Mouse (Mus musculus) embryonic facial prominence, embryonic 14.5 days (tissue): ENCODE data around the gene Agt. TPM values are rescaled to one million over a fixed set of nuclear protein-coding genes. Genes with fewer than 3 reads are reported as not detected.
A peak's percentile ranks its signal among the peaks of the same experiment; 100 is the strongest.

Experiments
- ATAC-seq: fragments of 200-750 bp; cut with Nextera tagmentation; 2 replicates; pipeline ENCODE4 v1.8.0; 2017; ENCODE audit warnings: low read depth, moderate number of reproducible peaks, moderate TSS enrichment
- DNase-seq: peaks from one replicate; pipeline ENCODE4 v3.0.0-alpha.2; 2015; ENCODE audit warnings: low spot score
- H3K27ac ChIP-seq: fragments of 300-500 bp; sonication (generic); replicated peaks from 2 replicates; pipeline ENCODE4 v1.5.1; 2014; ENCODE audit warnings: low read depth, mild to moderate bottlenecking, low read length, moderate library complexity
- H3K27me3 ChIP-seq: fragments of 300-500 bp; sonication (generic); replicated peaks from 2 replicates; pipeline ENCODE4 v1.6.1; 2014; ENCODE audit warnings: low read length; ENCODE audit not compliant: control insufficient read depth, insufficient read depth
- H3K36me3 ChIP-seq: fragments of 300-500 bp; sonication (generic); 2 replicates; pipeline ENCODE4 v1.6.1; 2014; ENCODE audit warnings: low read length, mixed read lengths; ENCODE audit not compliant: control insufficient read depth, insufficient read depth
- H3K4me1 ChIP-seq: fragments of 300-500 bp; sonication (generic); 2 replicates; pipeline ENCODE4 v1.6.1; 2014; ENCODE audit warnings: antibody characterized with exemption, low read length; ENCODE audit not compliant: control insufficient read depth, insufficient read depth
- H3K4me2 ChIP-seq: fragments of 300-500 bp; sonication (generic); 2 replicates; pipeline ENCODE4 v1.6.1; 2014; ENCODE audit warnings: low read depth, mild to moderate bottlenecking, low read length, moderate library complexity, mixed read lengths
- H3K4me3 ChIP-seq: fragments of 300-500 bp; sonication (generic); 2 replicates; pipeline ENCODE4 v1.5.1; 2014; ENCODE audit warnings: low read depth, mild to moderate bottlenecking, low read length
- H3K9ac ChIP-seq: fragments of 300-500 bp; sonication (generic); 2 replicates; pipeline ENCODE4 v1.6.1; 2014; ENCODE audit warnings: low read depth, mild to moderate bottlenecking, low read length, moderate library complexity, mixed read lengths
- H3K9me3 ChIP-seq: fragments of 300-500 bp; sonication (generic); 2 replicates; pipeline ENCODE4 v1.6.1; 2016; ENCODE audit warnings: low read length; ENCODE audit not compliant: control insufficient read depth
- WGBS: fragments of 180-500 bp; shearing (Covaris S2); extraction: QIAGEN DNeasy Blood & Tissue Kit; methylation state at CpG from one replicate; pipeline ENCODE4 v1.1.7; 2014; 5-methylcytosine and 5-hydroxymethylcytosine counted together
- polyA plus RNA-seq: library from polyadenylated mRNA; unstranded; fragments of >200 nt; fragmentation: Nextera tagmentation; extraction: Ambion mirVana; gene quantifications from 2 replicates; pipeline ENCODE4 v1.2.1, GENCODE M21; 2014

Gene Agt
- polyA plus RNA-seq, 1 experiment from 2014 or later: 3.3 TPM

DNA sequence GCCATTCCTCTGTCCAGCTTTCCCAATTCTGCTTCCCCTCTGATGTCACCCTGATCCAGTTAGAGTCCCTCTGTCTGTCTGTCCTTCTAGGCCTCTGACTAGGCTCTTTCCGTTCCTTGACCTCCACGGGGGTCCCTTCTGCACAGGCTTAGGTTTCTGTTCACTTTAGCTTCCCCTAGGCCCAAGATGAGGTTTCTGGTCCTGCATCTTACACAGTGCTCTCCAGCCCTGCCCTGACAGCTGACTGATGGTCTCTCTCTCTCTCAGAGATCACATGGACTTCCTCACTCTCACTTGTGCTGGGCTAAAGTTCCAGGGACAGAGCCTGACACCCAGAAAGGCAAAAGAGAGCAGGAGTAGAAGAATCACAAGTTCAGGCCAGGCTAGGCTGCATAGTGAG is 17.1 kb upstream of the Agt start:
- Histone ChIP-seq H3K36me3 (no peaks in the 10 kb centered on the region), H3K9ac (no peak overlapping the region), H3K4me3 (no peak overlapping the region), H3K27ac (no peak overlapping the region), H3K9me3 (no peaks in the 10 kb centered on the region), H3K4me1 (no peaks in the 10 kb centered on the region; the same call in 1 of the 2 replicates), H3K4me2 (no peak overlapping the region), H3K27me3 (no peaks in the 10 kb centered on the region)
- ATAC-seq (no peak), DNase-seq (no peak)
- 74% methylated on average over 2 of the region's 2 CpGs for WGBS

- no peak for DNase-seq
- no peaks in the 10 kb centered on the region for H3K36me3 ChIP-seq
- 0 out of 2 replicates have a peak, but pooled peaks have one; percentile 57 for ATAC-seq
- no peak overlapping the region for H3K9ac ChIP-seq
- no peaks in the 10 kb centered on the region for H3K9me3 ChIP-seq
- H3K4me1 ChIP-seq: no peaks in the 10 kb centered on the region; the same call in 1 of the 2 replicates
- H3K4me3 ChIP-seq: no peak overlapping the region
- H3K27me3 ChIP-seq: no peaks in the 10 kb centered on the region
- H3K27ac ChIP-seq: no peak overlapping the region
- H3K4me2 ChIP-seq: no peak overlapping the region
- WGBS: 39% methylated on average over 3 of the region's 3 CpGs
Measured at GRCm38 (mm10) chr8:124585718-124586425, 16.4 kb upstream of the Agt start.

DNA sequence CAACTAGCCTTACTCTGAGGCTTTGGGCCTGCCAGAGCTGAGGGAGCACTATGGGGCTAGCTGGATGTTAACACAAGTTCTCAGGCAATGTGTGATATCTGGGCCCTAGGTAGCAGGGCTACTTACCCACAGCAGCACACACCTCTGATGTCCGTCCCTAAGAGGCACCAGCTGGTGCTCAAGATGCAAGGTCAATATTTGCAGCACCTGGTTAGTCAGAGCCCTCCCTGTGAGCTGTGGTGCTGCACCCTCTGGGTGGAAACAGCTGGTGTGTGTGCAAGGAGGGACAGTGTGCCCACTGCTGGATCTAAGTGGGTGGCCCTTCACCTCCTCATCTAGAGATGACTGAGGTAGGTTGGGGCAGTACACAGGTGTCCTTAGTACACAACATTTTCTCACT is 7.2 kb upstream of the Agt start:
- no peak for ATAC-seq

DNA sequence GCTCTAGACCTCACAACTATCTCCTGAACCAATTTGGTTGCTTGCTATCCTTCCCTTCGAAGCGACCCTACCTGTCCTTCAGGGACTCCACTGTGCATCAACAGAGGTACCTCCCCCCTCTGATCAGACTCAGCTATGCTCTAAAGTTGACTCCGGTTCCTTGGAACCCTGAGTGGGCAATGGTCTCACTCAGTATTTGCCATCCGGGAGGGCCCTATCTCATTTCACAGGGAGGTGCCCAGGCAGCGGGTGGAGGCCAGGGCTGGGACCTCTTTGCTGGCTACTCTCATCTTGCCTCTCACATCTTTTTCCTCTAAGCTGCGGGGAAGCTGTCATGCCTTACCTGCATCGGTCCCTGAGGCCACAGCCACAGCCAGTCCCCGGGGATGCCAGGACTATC is 6.3 kb upstream of the Agt start, which contains the start of gene Capn9:
Gene Capn9, plus strand, starts transcription at position 301 of the 400 bp plus-strand sequence.
- DNase-seq: no peak
- Histone ChIP-seq H3K27me3 (no peaks in the 10 kb centered on the region), H3K4me2 (no peak within 1 kb of the TSS), H3K4me1 (peaks cover 10% of the 10 kb centered on the region), H3K4me3 (no peak within 1 kb of the TSS), H3K9me3 (no peaks in the 10 kb centered on the region), H3K9ac (no peak within 1 kb of the TSS), H3K36me3 (no peaks in the 10 kb centered on the region), H3K27ac (no peak within 1 kb of the TSS)
- ATAC-seq: no peak
- WGBS: 87% methylated on average over 8 of the region's 8 CpGs

More for the DNA sequence above, 7.2 kb upstream of the Agt start:
- H3K36me3 ChIP-seq: no peaks in the 10 kb centered on the region
- no peak overlapping the region for H3K4me3 ChIP-seq
- no peak overlapping the region for H3K4me2 ChIP-seq
- H3K27me3 ChIP-seq: no peaks in the 10 kb centered on the region
- H3K27ac ChIP-seq: no peak overlapping the region
- H3K9me3 ChIP-seq: no peaks in the 10 kb centered on the region
- DNase-seq: no peak
- H3K9ac ChIP-seq: no peak overlapping the region
- WGBS: 63% methylated on average over 1 of the region's 1 CpGs
- H3K4me1 ChIP-seq: peaks cover 5% of the 10 kb centered on the region; the same call in 1 of the 2 replicates

DNA sequence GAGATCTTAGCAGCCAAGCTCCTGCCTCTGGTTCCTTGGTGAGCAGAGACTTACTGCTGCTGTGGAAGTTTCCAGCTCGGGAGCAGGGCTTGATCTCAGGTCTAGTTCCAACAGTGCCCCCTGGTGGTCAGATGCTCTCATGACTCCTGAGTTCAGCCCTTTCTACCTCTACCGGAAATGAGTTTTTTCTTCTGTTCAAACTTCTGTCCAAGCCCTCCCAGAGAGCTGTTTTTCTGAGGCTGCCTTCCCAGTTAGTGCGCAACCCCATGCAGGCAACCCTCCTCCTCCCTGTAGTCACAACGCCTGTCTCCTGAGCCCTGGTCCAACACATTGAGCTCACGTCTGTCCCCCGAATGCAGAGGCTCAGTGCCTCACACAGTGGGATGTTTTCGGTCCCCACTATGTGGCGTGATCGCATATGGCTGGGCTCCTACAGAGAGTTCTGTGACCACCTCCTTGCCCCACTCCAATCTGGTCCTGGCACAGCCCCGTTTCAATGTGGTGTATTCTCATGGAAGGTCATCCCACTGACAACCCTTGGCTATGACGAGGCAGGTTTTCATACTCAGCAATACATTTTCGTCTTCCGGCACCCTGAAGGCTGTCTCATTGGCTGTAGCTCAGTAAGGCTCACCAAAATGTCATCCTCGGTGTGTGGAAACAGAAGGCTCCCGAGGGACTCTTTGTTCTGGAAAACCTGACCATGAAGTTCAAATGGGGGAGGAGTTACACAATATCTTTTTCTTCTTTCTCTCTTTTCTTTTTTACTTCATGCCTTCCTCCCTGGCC is 4.2 kb upstream of the Agt start:
- Histone ChIP-seq H3K4me3 (no peak overlapping the region), H3K36me3 (no peaks in the 10 kb centered on the region), H3K9me3 (no peaks in the 10 kb centered on the region), H3K4me2 (peak overlapping the region; percentile 11; the same call in 1 of the 2 replicates), H3K4me1 (peaks cover 13% of the 10 kb centered on the region), H3K27ac (peak overlapping the region; percentile 44; the same call in 1 of the 2 replicates), H3K9ac (no peak overlapping the region), H3K27me3 (no peaks in the 10 kb centered on the region)
- DNase-seq (peak; percentile 93), ATAC-seq (peak; percentile 73)
- 59% methylated on average over 15 of the region's 15 CpGs for WGBS

DNA sequence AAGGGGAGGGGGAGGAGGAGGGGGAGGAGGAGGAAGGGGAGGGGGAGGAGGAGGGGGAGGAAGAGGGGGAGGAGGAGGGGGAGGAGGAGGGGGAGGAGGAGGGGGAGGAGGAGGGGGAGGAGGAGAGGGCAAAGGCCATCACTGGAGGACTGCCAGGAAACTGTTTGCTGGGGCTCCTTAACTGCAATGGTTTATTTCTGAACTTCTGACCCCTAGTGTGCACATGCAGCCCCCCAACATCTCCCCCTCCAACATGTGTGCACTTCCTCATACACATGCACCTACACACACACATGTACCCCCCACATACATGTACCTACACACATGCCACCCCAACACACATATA is 2.9 kb upstream of the Agt start:
- no peak for ATAC-seq

GRCm38 (mm10) chr8:124571732-124572429 is 2.4 kb upstream of the Agt start:
- Histone ChIP-seq H3K9ac (no peak overlapping the region), H3K4me3 (no peak overlapping the region), H3K9me3 (no peaks in the 10 kb centered on the region), H3K4me2 (no peak overlapping the region), H3K36me3 (no peaks in the 10 kb centered on the region), H3K27me3 (no peaks in the 10 kb centered on the region), H3K4me1 (peaks cover 13% of the 10 kb centered on the region), H3K27ac (peak overlapping the region; percentile 79)
- ATAC-seq (peak; percentile 45; the same call in 1 of the 2 replicates), DNase-seq (peak; percentile 78)
- 45% methylated on average over 8 of the region's 8 CpGs for WGBS

More for the DNA sequence above, 2.9 kb upstream of the Agt start:
- H3K9ac ChIP-seq: no peak overlapping the region
- H3K36me3 ChIP-seq: no peaks in the 10 kb centered on the region
- H3K9me3 ChIP-seq: no peaks in the 10 kb centered on the region
- no peak for DNase-seq
- H3K27me3 ChIP-seq: no peaks in the 10 kb centered on the region
- H3K4me2 ChIP-seq: no peak overlapping the region
- no peak overlapping the region for H3K4me3 ChIP-seq
- H3K4me1 ChIP-seq: peaks cover 13% of the 10 kb centered on the region
- H3K27ac ChIP-seq: no peak overlapping the region; the same call in 1 of the 2 replicates

DNA sequence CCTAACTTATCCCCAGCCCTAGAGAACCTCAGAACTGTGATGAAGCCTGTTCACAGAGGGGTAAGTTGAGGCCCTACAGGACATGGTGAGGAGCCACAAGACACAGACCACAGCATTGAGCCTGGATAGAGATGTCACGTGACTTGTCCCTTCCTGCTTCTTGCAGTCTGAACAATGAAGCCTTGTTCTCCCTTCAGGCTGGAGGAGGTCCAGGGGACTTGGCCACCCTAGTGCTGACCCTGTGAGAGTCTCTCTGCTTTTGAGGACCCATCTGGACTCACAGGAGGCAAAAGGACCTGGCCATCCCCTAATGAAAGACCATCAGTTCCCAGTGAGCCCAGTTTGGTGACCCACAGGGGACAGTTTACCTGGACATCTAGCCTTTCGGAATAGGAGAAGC is 406 bp downstream of the Agt start:
- H3K4me3 ChIP-seq: no peak overlapping the region
- ATAC-seq: peak; percentile 10; the same call in 1 of the 2 replicates
- H3K36me3 ChIP-seq: no peaks in the 10 kb centered on the region
- no peaks in the 10 kb centered on the region for H3K27me3 ChIP-seq
- DNase-seq: peak; percentile 33
- no peaks in the 10 kb centered on the region for H3K9me3 ChIP-seq
- H3K9ac ChIP-seq: no peak overlapping the region
- no peak overlapping the region for H3K27ac ChIP-seq
- WGBS: 53% methylated on average over 2 of the region's 2 CpGs
- H3K4me1 ChIP-seq: peaks cover 13% of the 10 kb centered on the region
- no peak overlapping the region for H3K4me2 ChIP-seq
